Mouse (Mus musculus): ENCODE data around the gene Ccdc170.
"Not testable (repeated sequence)": the region's sequence is repeated elsewhere in the genome, so short reads cannot be mapped to it uniquely, and the experiment has no call there.

Ccdc170 gene

GRCm38 (mm10) chr10:4523078-4523477, 40.8 kb downstream of the Ccdc170 start:
- DNase-seq = no peak

DNA sequence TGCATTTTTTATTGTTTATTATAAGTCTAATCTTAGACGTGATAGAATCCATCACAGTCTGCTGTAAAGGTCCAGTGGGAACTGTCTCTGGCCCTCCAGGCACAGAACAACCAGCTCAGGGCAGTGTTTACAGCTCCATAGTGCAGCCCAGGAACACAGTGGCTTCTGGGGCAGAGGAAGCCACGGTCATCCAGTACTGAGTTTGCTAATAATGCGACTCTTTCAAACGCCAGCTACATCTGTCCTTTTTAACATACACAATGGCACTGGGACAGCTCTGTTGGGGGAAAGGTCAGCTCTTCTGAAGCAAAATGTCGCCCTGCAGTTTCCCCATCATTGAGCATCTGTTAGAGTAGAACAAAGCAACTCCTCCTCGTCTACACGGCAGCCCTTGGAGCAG, 45.7 kb downstream of the Ccdc170 start:
- DNase-seq = no peak

DNA sequence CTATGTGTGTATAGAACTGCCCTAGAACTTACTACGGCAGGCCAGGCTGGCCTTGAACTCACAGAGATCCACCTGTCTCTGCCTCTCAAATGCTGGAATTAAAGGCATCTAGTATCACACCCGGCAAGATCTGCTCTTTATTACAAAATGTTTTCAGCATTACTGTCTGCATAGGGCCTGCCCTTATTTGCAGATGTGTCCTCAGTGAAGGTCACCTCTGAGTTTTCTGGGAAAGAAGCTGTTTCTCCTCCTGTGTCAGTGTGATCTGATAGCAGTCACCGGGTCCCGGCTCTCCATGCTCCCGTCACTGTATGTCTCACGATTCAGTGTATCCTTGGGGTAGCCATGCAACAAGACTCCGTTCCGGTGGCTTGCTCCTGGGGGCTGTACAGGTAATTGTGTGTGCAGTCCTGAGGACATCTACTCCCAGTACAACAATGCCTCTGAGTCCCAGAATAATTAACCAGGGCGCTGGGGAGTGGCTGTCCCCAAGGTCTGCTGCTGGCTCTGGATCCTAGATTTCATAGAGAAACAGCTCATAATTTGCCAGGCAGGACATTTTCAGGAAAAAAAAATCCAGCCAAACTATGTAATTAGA, 48.4 kb downstream of the Ccdc170 start:
- no peak for DNase-seq

- no peak for DNase-seq
Observed at GRCm38 (mm10) chr10:4531933-4532332, 49.6 kb downstream of the Ccdc170 start.

DNA sequence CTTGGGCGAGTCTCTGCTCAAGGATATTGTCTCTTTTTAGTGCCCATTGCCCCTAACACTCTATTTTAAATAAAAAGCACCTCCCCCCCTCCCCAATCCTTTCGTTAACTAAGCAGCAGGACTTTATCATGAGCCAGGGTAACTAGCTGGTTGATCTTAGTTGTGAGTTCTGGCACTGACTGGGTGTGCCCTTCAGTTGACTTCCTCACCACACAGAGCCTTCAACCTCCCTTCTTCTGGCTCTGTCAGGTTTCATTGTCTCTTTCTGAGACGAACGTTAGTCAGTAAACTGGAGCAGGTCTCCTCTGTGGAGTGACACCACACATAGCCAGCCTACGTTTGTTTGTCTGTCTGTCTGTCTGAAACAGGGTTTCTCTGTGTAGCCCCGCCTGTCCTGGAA, 50.4 kb downstream of the Ccdc170 start:
- DNase-seq = no peak

DNA sequence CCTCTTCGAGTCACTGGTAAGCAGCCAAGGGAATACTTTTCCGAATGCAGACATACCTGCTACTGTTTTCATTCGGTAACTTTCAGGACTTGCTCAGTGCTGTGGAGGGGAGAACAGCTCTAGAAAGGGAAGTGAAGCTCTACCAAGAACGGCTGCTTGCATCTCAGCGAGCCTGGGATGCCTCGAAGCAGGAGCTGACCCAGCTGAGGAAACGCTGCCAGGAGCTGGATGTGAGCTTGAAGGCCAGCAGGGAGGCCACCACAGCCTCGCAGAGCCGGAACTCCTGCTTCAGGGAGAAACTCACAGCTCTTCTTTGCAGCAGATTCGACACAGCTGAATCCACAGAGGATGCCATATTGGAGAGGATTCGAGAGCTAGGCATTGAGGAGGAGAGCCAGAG, 51.6 kb downstream of the Ccdc170 start:
- DNase-seq = no peak

DNA sequence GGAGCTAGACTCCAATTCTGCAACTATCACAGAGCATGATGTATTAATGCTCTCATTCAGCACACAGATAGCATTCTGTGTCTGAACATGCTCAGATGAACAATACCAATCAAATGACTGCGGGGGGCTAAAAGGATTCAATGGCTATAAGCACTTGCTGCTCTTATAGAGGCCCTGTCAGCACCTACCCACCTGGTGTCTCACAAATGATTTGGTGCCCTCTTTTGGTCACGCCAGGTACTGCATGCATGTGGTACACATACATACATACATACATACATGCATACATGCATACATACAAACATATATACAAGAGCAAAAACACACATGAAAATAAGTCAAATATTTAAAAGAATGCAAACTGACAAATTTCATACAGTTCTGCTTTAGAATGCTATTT, 63.2 kb downstream of the Ccdc170 start:
- DNase-seq = peak; percentile 6

DNA sequence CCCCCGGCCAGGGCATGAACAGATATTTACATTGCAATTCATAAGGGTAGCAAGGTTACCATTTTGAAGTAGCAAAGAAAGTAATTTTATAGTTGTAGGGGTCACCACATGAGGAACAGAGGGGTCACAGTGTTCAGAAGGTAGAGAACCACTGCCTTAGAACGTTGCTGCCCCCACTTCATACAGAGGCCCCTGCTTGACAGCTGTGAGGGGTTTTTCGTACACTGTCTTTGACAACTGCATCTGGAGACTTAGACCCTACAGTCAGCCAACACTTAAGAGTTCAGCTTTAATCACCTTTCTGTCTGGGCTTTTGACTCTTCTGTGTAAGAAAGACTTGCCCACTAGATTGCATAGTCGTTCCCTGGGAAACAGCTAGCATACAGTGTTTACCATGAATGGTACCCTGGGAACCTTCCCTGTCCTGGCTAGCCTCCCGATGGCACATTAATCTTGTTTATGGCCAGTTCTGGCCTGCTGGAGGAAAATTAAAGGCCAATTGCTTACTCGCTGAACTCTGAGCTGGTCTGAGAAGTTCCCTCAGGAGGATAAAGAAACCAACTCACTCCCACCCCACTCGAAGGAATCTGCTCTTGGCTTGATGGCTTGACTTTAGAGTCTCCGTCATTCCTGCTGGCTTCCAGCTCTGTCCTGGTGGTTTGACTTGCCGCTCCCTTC, 71.3 kb downstream of the Ccdc170 start:
- no peak for DNase-seq

DNA sequence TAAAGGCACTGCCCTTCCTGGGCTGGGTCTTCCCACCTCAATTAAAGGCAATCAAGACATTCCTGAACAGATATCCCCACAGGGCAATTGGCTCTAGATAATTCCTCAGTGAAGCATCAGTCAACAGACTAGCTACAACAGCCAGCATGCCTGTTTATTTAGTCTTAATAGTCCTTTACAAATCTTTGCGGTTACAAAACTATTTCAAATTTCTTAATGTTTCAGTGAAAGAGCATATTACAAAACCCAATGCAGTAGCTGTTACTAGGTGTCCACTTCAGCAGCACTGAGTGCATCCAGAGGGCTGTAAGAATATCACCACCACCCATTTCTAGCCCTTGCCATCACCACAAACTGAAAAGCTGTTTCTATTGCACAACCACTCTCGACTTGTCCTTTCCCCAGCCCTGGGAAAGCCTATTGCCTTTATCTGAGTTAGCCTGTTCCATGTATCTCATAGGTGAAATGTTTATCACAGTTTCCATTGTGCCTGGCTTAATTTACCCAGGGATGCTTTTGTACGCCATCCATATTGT, 74.6 kb downstream of the Ccdc170 start:
- no peak for DNase-seq

DNA sequence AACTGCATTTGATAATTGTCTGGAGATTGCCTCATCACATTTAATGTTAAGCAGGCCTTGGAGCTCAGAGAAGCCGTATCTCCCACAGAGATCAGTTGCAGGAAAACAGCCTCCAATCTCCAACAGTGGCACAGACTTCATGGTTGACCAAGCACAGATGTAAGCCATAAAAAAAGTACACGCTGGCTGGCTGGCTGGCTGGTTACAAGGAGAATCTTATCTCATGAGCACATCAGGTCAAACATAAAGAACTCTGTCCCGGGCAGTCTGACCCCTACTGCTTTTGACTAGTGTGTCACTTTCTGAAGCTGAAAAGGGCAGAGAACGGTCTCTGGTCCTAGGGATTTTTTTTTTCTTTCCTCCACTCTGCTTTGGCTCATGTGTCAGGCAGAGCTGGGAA, 76.8 kb downstream of the Ccdc170 start:
- no peak for DNase-seq

DNA sequence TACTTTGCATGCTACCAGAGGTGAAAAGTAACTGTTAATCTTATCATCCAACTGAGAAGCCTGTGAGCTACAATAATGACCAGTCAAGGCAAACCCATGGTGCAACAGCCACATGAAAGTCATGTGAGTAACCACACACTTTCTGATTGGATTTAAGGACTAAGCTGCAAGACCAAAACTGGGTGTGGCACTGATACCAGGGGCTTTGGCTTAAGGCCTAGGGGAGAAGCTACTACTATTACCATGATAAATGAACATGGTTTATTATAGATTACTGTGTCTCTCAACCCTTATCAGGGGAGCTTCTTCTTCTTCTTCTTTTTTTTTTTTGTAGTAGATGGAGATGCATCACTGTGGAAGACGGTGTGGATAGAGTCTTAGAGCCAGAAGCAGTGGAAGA, 82.8 kb downstream of the Ccdc170 start:
- DNase-seq = no peak

GRCm38 (mm10) chr10:4570778-4571177, 88.5 kb downstream of the Ccdc170 start:
- DNase-seq = no peak

- no peak for DNase-seq
Observed at GRCm38 (mm10) chr10:4571304-4571703, 89.0 kb downstream of the Ccdc170 start.

- no peak for DNase-seq
Observed at GRCm38 (mm10) chr10:4581905-4582304, 99.6 kb downstream of the Ccdc170 start.

GRCm38 (mm10) chr10:4586691-4587090, 104.4 kb downstream of the Ccdc170 start:
- no peak for DNase-seq

DNA sequence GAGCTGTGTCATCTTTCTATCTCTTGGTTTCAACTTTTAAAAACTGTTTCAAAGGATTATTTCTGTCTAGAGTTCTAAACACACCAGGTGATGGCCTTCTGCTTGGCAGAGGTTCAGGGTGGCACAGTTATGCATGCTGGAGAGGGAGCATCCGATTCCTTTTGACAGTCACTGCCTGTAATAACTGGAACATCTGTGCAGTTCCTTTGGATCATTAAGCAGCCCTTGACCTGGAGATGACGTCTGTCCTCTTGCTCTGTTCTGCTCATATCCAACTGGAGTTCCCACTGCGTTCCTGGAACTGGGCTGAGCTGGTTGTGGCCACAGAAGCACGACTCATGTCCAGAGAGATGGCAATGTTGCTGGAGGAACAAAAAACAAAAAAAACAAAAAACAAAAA, 107.3 kb downstream of the Ccdc170 start:
- no peak for DNase-seq

- no peak for DNase-seq
Observed at GRCm38 (mm10) chr10:4590956-4591355, 108.7 kb downstream of the Ccdc170 start.

- no peak for DNase-seq
Observed at GRCm38 (mm10) chr10:4593828-4594227, 111.5 kb downstream of the Ccdc170 start.

- no peak for DNase-seq
Observed at GRCm38 (mm10) chr10:4597211-4597610, 114.9 kb downstream of the Ccdc170 start.

- DNase-seq = peak; percentile 56
Observed at GRCm38 (mm10) chr10:4598244-4598842, 116.0 kb downstream of the Ccdc170 start.

DNA sequence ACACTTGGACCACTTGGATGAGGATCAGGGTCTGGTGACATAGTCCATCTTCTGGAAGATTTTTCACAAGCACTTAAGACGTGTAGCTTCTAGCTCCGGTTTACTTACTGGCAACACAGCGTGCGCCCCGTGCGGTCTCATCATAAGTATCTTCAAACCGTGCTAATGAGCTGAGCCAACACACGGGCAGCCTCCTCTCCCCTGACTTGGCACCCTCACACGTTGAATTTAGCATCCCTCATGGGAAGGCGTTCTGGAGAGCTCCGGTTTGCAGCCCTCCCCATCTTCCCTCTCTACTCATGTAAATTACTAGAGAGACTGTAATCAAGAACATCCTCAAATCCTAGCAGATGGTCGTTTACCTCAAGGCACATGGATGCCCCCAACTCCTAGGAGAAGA, 116.6 kb downstream of the Ccdc170 start:
- DNase-seq = peak; percentile 11

DNA sequence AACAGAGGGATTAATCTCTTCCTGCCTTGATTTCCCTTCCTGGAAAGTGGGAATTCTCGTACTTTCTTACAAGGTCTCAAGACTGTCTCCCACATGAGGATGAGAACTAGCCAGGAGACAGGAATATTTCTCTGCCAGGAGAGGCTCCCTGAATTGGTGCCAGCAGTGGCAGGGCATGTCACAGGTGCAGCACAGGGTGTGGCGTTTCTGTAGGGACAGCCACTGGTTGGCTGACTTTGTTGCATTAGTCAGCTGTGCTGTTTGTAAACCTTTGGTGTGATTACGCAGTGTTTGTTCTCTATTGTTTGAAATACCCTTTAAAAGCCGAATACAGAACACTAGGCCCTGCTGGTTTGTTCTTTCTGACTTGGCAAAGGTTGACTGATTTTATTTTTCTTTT, 117.3 kb downstream of the Ccdc170 start:
- DNase-seq = no peak

DNA sequence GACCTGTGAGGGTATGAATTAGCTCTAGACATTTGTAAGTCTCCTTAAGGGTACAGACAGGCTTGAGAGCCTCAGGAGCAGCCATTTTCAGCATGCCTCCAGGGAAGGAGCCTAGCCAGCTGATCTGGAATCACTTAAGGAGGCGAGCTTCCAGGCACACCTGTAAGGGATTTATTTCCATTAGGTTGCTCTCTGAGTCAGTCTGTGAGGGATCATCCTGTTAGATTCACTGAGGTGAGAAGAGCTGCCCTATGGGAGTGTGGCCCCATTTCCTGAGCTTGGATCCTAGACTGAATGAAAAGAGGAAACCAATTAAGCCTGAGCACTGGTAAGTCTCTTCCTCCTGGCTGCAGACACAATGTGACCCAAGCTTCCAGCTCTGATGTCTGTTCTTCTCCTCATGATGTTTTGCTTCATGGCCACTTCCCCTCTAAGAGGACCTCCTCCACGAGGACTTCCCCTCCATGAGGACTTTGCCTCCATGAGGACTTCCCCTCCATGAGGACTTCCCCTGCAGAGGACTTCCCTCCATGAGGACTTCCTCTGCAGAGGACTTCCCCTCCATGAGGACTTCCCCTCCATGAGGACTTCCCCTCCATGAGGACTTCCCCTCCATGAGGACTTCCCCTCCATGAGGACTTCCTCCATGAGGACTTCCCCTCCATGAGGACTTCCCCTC, 118.6 kb downstream of the Ccdc170 start:
- no peak for DNase-seq

- not testable (repeated sequence) for DNase-seq
Observed at GRCm38 (mm10) chr10:4601612-4602011, 119.3 kb downstream of the Ccdc170 start.

All from right cerebral cortex, postnatal 4 days (tissue).